Mouse (Mus musculus) heart, embryonic 15.5 days (tissue): ENCODE results near the gene Cdh23. TPM values are rescaled to one million over a fixed set of nuclear protein-coding genes. Genes with fewer than 3 reads are reported as not detected.

ENCODE experiments used
- ATAC-seq: fragments of 200-750 bp; cut with Nextera tagmentation; replicated peaks from 2 replicates; pipeline ENCODE4 v1.8.0; 2017; ENCODE audit warnings: low read depth, moderate TSS enrichment; ENCODE audit not compliant: insufficient number of reproducible peaks, insufficient read depth, low FRiP score
- H3K27ac ChIP-seq: fragments of 300-500 bp; sonication (generic); 2 replicates; pipeline ENCODE4 v1.5.1; 2015; ENCODE audit warnings: mild to moderate bottlenecking, inconsistent platforms
- H3K27me3 ChIP-seq: fragments of 300-500 bp; sonication (generic); 2 replicates; pipeline ENCODE4 v1.6.1; 2015; ENCODE audit warnings: inconsistent platforms
- H3K36me3 ChIP-seq: fragments of 300-500 bp; sonication (generic); 2 replicates; pipeline ENCODE4 v1.6.1; 2015; ENCODE audit warnings: mild to moderate bottlenecking, inconsistent platforms
- H3K4me1 ChIP-seq: fragments of 300-500 bp; sonication (generic); replicated peaks from 2 replicates; pipeline ENCODE4 v1.6.1; 2015; ENCODE audit warnings: inconsistent platforms
- H3K4me2 ChIP-seq: fragments of 300-500 bp; sonication (generic); 2 replicates; pipeline ENCODE4 v1.6.1; 2015; ENCODE audit warnings: inconsistent platforms, mild to moderate bottlenecking, moderate library complexity
- H3K4me3 ChIP-seq: fragments of 300-500 bp; sonication (generic); 2 replicates; pipeline ENCODE4 v1.5.1; 2015; ENCODE audit warnings: mild to moderate bottlenecking, inconsistent platforms
- H3K9ac ChIP-seq: fragments of 300-500 bp; sonication (generic); 2 replicates; pipeline ENCODE4 v1.6.1; 2015; ENCODE audit warnings: mild to moderate bottlenecking, inconsistent platforms
- H3K9me3 ChIP-seq: fragments of 300-500 bp; sonication (generic); replicated peaks from 2 replicates; pipeline ENCODE4 v1.6.1; 2016; ENCODE audit warnings: inconsistent platforms
- WGBS: fragments of 180-500 bp; shearing (Covaris S2); methylation state at CpG from one replicate; pipeline ENCODE4 v1.1.7; 2015; ENCODE audit warnings: mixed read lengths; 5-methylcytosine and 5-hydroxymethylcytosine counted together
- polyA plus RNA-seq: library from polyadenylated mRNA; unstranded; fragments of >200 nt; fragmentation: Nextera tagmentation; extraction: Ambion mirVana; gene quantifications from 2 replicates; pipeline ENCODE4 v1.2.1, GENCODE M21; 2015

Cdh23 gene
- polyA plus RNA-seq, 1 experiment from 2014 or later: 0.50 TPM

DNA sequence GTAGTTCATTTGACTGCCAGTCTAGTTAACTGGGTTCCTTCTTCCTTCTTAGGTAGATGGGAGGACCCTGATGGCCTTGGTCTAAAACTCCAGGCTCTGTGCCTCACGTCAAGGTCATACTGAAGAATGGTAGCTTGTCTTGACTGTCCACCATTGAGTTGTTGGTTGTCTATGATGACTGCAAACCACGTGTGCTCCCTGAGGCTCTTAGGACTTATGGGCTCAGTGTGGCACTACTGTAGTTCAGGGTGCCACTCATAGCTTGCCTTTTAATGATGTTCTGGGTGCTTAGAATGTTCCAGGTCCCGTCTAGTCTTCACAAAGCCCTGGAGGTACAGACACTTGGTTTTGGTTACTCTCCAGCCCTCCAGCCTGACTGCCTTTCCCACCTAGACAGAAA is 417.5 kb downstream of the Cdh23 start:
- H3K9ac ChIP-seq: no peak overlapping the region
- no peak for ATAC-seq
- H3K36me3 ChIP-seq: no peaks in the 10 kb centered on the region
- no peaks in the 10 kb centered on the region for H3K9me3 ChIP-seq
- peak overlapping the region; percentile 79 for H3K4me3 ChIP-seq
- no peaks in the 10 kb centered on the region for H3K27me3 ChIP-seq
- WGBS: 91% methylated on average over 3 of the region's 3 CpGs
- peak overlapping the region; percentile 77 for H3K4me2 ChIP-seq
- peaks cover 60% of the 10 kb centered on the region for H3K4me1 ChIP-seq
- no peak overlapping the region for H3K27ac ChIP-seq

DNA sequence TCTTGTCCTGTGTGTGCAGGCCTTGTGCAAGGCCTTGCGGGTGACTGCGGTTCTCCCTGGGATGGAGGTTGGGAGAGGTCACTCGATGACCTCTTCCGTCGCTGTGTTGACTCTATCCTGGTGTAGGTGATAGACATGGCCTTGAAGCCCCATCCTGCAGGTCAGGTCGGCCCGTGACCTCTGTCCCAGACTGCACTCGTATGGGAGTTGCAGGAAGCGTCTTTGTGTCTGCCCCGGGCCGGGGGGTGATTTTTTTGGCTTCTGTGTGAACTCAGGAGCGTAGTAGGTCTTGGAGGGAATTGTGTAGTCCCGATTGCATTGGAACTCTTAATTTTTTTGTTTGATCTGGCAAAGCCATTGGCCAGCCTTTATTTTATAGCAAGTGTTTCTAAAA is 418.3 kb downstream of the Cdh23 start:
- no peak for ATAC-seq
- Histone ChIP-seq H3K4me2 (peak overlapping the region; percentile 77), H3K27ac (peak overlapping the region; percentile 84), H3K9me3 (no peaks in the 10 kb centered on the region), H3K36me3 (no peaks in the 10 kb centered on the region), H3K4me3 (peak overlapping the region; percentile 79), H3K9ac (peak overlapping the region; percentile 79), H3K27me3 (no peaks in the 10 kb centered on the region), H3K4me1 (peaks cover 55% of the 10 kb centered on the region)
- 5% methylated on average over 13 of the region's 13 CpGs for WGBS

DNA sequence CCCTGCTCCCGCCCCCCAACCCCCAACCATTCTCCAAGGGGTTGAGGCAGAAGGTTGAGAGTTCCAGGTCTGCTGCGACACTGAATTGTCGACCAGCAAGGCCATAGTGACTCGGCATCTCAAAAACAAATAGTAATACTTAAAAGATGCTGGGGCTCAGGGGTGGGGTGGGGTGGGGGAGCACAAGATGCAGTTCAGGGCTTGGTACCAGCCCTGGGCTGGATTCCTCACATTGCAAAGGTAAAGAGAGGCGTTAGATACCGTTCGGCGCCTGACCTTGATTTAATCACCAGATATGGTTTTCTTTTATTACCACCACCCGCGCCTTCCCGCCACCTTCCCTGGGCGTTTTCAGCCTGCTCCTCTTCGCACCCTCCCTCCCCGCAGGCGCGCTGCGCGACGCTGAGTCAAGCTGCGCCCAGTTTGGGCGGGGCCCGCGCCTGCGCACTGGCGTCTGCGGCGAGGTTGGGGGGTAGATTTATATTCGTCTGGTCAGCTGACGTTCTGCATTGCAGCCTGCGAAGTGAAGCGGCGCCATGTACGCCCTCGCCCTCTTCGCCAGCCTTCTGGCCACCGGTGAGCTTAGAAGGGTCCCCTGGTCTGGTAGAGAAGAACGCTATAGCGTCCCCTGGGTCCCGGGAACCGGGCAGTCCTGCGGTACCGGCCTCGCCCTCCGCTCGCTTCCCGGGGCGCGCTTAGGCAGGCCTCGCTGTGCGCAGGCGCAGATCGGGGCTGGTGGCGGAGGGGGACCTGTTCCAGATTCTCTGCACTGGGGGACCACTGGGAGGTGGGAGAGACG is 418.9 kb downstream of the Cdh23 start, which contains the start of gene Psap:
Psap (plus strand) TSS at position 421 of the 799 bp plus-strand sequence.
- no peaks in the 10 kb centered on the region for H3K36me3 ChIP-seq
- peak within 1 kb of the TSS; percentile 77 for H3K4me2 ChIP-seq
- 2% methylated on average over 54 of the region's 54 CpGs for WGBS
- peak; percentile 88 for ATAC-seq
- H3K27me3 ChIP-seq: no peaks in the 10 kb centered on the region
- H3K4me3 ChIP-seq: peak within 1 kb of the TSS; percentile 79
- H3K27ac ChIP-seq: peak within 1 kb of the TSS; percentile 84
- H3K9me3 ChIP-seq: no peaks in the 10 kb centered on the region
- H3K9ac ChIP-seq: peak within 1 kb of the TSS; percentile 79
- H3K4me1 ChIP-seq: peaks cover 52% of the 10 kb centered on the region

DNA sequence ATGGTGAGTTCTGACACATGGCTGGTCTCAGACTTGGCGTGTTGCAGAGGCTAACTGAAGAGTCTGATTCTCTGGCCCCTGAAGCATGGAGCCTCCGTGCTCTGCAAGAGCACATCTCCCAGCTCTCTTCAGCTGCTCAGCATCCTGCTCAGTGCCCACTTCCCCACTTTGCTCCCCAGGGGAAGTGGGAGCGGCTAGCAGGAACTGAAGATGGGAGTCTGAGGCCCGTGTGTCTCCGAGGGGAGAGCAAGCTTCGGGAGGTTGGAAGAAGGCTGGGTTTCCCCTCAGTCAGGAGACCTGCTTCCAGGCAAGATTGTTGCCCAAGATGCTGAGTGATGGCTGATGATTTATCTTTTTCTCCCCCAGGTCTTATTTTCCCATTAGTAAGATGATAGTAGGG is 422.9 kb downstream of the Cdh23 start:
- Histone ChIP-seq H3K36me3 (no peaks in the 10 kb centered on the region), H3K4me3 (no peak overlapping the region)
- 49% methylated on average over 6 of the region's 6 CpGs for WGBS

DNA sequence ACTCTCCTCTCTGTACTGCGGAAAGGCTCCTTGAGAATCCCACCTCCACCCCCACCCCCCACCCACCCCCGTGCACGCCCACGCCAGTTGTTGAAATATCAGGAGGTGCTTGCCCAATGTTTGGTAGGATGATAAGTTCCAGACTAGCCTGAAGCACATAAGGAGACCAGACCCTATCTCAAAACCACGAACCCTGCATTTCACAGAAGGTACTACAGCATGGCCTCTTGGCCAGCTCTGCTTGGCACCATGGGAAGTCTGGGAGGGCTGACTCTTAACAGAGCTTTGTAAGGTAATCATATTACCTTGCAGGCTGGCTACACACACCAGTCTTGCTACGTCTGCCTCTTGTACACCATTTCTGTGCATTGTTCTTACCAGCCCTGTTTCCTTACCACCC is 424.0 kb downstream of the Cdh23 start:
- no peaks in the 10 kb centered on the region for H3K36me3 ChIP-seq
- H3K4me2 ChIP-seq: 0 out of 2 replicates have a peak overlapping the region, but pooled peaks have one; percentile 13
- H3K9ac ChIP-seq: no peak overlapping the region
- no peaks in the 10 kb centered on the region for H3K9me3 ChIP-seq
- H3K4me3 ChIP-seq: no peak overlapping the region
- H3K4me1 ChIP-seq: peaks cover 27% of the 10 kb centered on the region
- no peaks in the 10 kb centered on the region for H3K27me3 ChIP-seq
- WGBS: 19% methylated on average over 6 of the region's 6 CpGs
- 0 out of 2 replicates have a peak, but pooled peaks have one; percentile 33 for ATAC-seq
- H3K27ac ChIP-seq: no peak overlapping the region

More for the DNA sequence above, 422.9 kb downstream of the Cdh23 start:
- H3K9me3 ChIP-seq: no peaks in the 10 kb centered on the region
- H3K9ac ChIP-seq: no peak overlapping the region
- no peak for ATAC-seq
- H3K27me3 ChIP-seq: no peaks in the 10 kb centered on the region
- peaks cover 30% of the 10 kb centered on the region for H3K4me1 ChIP-seq
- no peak overlapping the region for H3K27ac ChIP-seq
- no peak overlapping the region for H3K4me2 ChIP-seq

DNA sequence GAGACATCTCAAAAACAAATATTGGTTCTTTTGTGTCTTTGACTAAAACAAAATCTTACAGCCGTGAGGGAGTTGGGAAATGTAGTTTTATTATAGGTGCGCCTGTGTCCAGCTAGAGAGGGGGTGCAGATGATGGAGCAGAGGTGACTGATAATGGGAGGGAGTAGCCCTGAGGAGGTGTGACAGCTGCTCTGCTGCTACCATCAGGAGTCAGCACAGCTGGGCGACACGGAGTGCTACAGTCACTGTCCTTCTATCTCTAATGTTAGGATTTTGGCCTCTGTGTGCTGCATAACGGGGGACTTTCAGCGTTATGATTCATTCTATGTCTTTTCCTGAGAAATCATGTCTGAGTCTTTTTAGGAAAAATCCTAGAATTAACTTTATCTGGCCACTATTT is 425.3 kb downstream of the Cdh23 start:
- H3K27ac ChIP-seq: no peak overlapping the region
- no peaks in the 10 kb centered on the region for H3K36me3 ChIP-seq
- WGBS: 67% methylated on average over 6 of the region's 6 CpGs
- H3K4me1 ChIP-seq: peaks cover 23% of the 10 kb centered on the region
- ATAC-seq: no peak
- H3K9ac ChIP-seq: no peak overlapping the region
- H3K27me3 ChIP-seq: no peaks in the 10 kb centered on the region
- no peak overlapping the region for H3K4me2 ChIP-seq
- no peak overlapping the region for H3K4me3 ChIP-seq
- H3K9me3 ChIP-seq: no peaks in the 10 kb centered on the region

DNA sequence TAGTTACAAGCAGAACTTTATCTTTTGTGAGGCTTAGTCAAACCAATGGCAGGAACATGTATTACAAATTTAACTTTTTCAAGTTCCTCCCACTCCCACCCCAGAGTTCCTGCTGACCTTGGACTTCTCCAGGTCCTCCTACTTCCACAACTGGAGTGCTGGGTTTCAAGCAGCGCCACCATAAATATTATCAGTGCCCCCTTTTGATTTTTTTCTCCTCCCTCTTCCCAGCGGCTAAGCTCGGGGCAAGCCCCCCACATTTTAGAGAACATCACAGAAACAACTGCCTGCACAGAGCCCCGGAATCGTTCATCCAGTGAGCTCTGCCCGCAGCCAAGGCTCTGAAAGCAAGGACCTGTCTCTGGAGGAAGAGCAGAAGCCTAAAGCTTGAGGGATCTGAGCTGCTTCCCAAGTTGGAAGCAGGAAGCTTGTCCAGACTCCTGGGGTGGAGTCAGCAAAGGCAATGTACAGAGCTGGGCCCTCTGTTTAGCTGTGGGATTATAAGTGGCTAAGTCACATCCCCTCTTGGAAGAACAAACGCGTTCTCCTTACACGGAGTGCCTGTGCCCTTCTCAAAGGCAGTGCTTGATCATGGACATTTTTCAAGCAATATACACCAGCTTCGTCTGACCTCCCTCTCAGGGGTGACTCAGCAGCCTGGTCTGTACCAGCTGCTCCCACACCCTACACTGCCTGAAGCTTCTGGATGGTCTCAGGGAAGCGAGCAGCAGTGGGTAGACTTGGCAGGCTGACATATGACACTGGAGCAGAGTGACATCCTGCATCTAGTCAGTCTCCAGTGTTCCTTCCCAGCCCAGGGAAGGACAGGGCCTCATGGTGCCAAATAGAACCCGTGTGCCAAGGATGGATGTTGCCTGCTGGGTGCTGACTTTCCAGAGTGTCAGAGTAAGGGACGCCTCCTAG is 426.9 kb downstream of the Cdh23 start:
- H3K36me3 ChIP-seq: no peaks in the 10 kb centered on the region
- H3K4me3 ChIP-seq: no peak overlapping the region
- ATAC-seq: peak; percentile 56
- no peaks in the 10 kb centered on the region for H3K27me3 ChIP-seq
- H3K27ac ChIP-seq: peak overlapping the region; percentile 38
- no peak overlapping the region for H3K9ac ChIP-seq
- 55% methylated on average over 13 of the region's 13 CpGs for WGBS
- no peak overlapping the region for H3K4me2 ChIP-seq
- peaks cover 31% of the 10 kb centered on the region for H3K4me1 ChIP-seq
- H3K9me3 ChIP-seq: no peaks in the 10 kb centered on the region

DNA sequence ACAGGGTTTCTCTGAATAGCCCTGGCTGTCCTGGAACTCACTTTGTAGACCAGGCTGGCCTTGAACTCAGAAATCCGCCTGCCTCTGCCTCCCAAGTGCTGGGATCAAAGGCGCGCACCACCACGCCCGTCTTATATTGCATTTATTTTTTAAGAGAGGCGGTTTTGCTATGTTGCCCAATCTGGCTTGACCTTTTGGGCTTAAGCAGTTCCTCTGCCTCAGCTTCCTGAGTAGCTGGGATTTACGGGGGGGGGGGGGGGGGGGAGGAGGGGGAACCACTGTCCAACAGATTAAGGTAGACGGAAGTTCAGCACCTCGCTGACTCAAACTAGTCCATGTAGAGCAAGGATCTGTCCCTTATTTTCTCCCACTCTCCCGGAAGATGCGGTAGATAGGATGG is 427.6 kb downstream of the Cdh23 start:
- Histone ChIP-seq H3K27ac (no peak overlapping the region), H3K4me3 (no peak overlapping the region), H3K9me3 (no peaks in the 10 kb centered on the region), H3K9ac (no peak overlapping the region), H3K27me3 (no peaks in the 10 kb centered on the region), H3K4me1 (peaks cover 31% of the 10 kb centered on the region), H3K4me2 (no peak overlapping the region), H3K36me3 (no peaks in the 10 kb centered on the region)
- WGBS: 78% methylated on average over 11 of the region's 11 CpGs
- no peak for ATAC-seq

DNA sequence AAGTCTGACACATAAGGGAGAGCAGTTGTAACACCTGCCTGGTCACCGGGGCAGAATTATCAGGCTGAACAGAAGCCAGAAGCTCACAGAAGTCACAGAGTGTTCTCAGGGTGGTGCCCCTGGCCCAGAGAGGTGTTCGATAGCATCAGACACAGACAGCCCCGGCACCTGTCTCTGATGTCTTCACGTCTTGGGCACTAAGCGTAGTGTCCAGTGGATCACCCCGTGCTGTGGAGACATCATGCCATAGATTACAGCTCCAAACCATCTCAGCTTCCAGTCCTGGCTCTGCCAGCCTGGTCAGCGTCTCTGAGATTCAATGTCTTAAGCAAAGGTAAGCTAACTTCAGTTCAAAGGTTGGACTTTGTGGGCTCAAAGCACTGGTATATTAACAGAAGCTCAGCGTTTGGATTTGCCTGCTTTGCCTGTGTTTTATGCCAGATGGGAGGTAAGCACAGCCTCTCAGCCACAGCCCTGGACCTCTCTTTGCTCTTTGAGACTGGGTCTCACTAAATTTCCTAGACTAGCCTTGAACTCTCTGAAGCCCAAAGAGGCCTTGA is 429.4 kb downstream of the Cdh23 start:
- Histone ChIP-seq H3K9me3 (no peaks in the 10 kb centered on the region), H3K4me1 (peaks cover 30% of the 10 kb centered on the region), H3K27me3 (no peaks in the 10 kb centered on the region), H3K4me3 (no peak overlapping the region), H3K4me2 (no peak overlapping the region), H3K36me3 (no peaks in the 10 kb centered on the region), H3K27ac (no peak overlapping the region), H3K9ac (no peak overlapping the region)
- no peak for ATAC-seq
- 82% methylated on average over 8 of the region's 8 CpGs for WGBS

DNA sequence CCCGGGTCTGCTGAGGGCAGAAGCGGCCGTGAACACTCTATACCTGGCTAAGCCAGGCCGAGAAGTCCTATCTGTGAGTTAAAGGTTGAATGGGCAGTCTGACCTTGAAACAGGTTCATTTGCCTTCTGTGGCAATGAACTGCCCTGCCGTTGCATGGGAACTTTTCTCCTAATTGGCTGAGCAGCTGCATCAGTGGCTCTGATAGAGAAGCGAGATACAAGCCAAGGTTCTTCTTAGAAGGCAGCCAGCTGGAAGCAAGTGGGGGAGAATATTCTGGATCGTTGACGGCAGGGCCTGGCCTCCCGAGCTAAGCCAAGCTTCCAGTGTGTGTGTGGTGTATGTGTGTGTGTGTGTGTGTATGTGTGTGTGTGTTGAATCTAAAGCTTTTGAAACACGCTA is 431.0 kb downstream of the Cdh23 start:
- no peaks in the 10 kb centered on the region for H3K27me3 ChIP-seq
- no peak overlapping the region for H3K9ac ChIP-seq
- H3K9me3 ChIP-seq: no peaks in the 10 kb centered on the region
- WGBS: 59% methylated on average over 10 of the region's 10 CpGs
- H3K4me2 ChIP-seq: no peak overlapping the region
- no peak for ATAC-seq
- H3K27ac ChIP-seq: no peak overlapping the region
- no peaks in the 10 kb centered on the region for H3K36me3 ChIP-seq
- peaks cover 32% of the 10 kb centered on the region for H3K4me1 ChIP-seq
- no peak overlapping the region for H3K4me3 ChIP-seq

DNA sequence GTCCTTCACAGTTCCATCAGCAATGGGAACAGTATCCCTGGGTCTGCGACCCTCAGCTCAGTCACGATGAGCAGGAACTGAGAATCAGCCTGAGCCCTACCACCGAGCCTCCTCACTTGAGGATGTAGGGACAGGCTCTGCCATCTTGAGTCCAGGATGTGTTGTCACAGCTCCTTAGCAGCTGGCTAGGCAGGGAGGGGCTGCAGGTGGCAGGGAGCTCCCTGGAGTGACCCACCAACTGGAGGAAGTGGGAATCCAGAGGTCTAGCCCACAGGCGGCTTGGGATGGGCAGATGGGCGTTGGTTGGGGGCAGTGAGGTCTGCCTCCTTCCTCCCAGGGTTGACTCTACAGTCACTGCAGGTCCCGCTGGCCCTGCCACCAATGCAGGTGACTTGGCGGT is 432.9 kb downstream of the Cdh23 start:
- Histone ChIP-seq H3K27ac (no peak overlapping the region), H3K36me3 (no peaks in the 10 kb centered on the region), H3K27me3 (no peaks in the 10 kb centered on the region), H3K9me3 (no peaks in the 10 kb centered on the region), H3K9ac (no peak overlapping the region), H3K4me3 (no peak overlapping the region), H3K4me1 (peaks cover 26% of the 10 kb centered on the region), H3K4me2 (no peak overlapping the region)
- ATAC-seq: no peak
- 84% methylated on average over 7 of the region's 7 CpGs for WGBS
